Mouse (Mus musculus) liver, embryonic 13.5 days (tissue): ENCODE data around the gene Mog. TPM values are rescaled to one million over a fixed set of nuclear protein-coding genes. Genes with fewer than 3 reads are reported as not detected.
A peak's percentile ranks its signal among the peaks of the same experiment; 100 is the strongest.
"Not testable (repeated sequence)": the region's sequence is repeated elsewhere in the genome, so short reads cannot be mapped to it uniquely, and the experiment has no call there.

ENCODE experiments used
- ATAC-seq: fragments of 200-750 bp; cut with Nextera tagmentation; 2 replicates; pipeline ENCODE4 v1.8.0; 2017; ENCODE audit warnings: low read depth, mild to moderate bottlenecking, moderate number of reproducible peaks, moderate library complexity
- DNase-seq: peaks from one replicate; pipeline ENCODE4 v3.0.0; 2022
- H3K27ac ChIP-seq: fragments of 300-500 bp; sonication (generic); 2 replicates; pipeline ENCODE4 v1.5.1; 2015; ENCODE audit warnings: moderate library complexity, mild to moderate bottlenecking, inconsistent platforms
- H3K27me3 ChIP-seq: fragments of 300-500 bp; sonication (generic); 2 replicates; pipeline ENCODE4 v1.6.1; 2015; ENCODE audit warnings: mild to moderate bottlenecking, inconsistent platforms
- H3K36me3 ChIP-seq: fragments of 300-500 bp; sonication (generic); 2 replicates; pipeline ENCODE4 v1.6.1; 2015; ENCODE audit warnings: mild to moderate bottlenecking, inconsistent platforms
- H3K4me1 ChIP-seq: fragments of 300-500 bp; sonication (generic); replicated peaks from 2 replicates; pipeline ENCODE4 v1.6.1; 2015; ENCODE audit warnings: inconsistent platforms
- H3K4me2 ChIP-seq: fragments of 300-500 bp; sonication (generic); 2 replicates; pipeline ENCODE4 v1.6.1; 2015; ENCODE audit warnings: inconsistent platforms, mild to moderate bottlenecking, moderate library complexity
- H3K4me3 ChIP-seq: fragments of 300-500 bp; sonication (generic); replicated peaks from 2 replicates; pipeline ENCODE4 v1.5.1; 2015; ENCODE audit warnings: mild to moderate bottlenecking, inconsistent platforms
- H3K9ac ChIP-seq: fragments of 300-500 bp; sonication (generic); 2 replicates; pipeline ENCODE4 v1.6.1; 2015; ENCODE audit warnings: mild to moderate bottlenecking, inconsistent platforms
- H3K9me3 ChIP-seq: fragments of 300-500 bp; sonication (generic); replicated peaks from 2 replicates; pipeline ENCODE4 v1.6.1; 2016; ENCODE audit warnings: inconsistent platforms
- WGBS: fragments of 180-500 bp; shearing (Covaris S2); methylation state at CpG from one replicate; pipeline ENCODE4 v1.1.7; 2015; ENCODE audit not compliant: insufficient replicate concordance; 5-methylcytosine and 5-hydroxymethylcytosine counted together
- polyA plus RNA-seq: library from polyadenylated mRNA; unstranded; fragments of >200 nt; fragmentation: Nextera tagmentation; extraction: Ambion mirVana; gene quantifications from 2 replicates; pipeline ENCODE4 v1.2.1, GENCODE M21; 2015

Mog gene
- polyA plus RNA-seq, 1 experiment from 2014 or later: not detected

GRCm38 (mm10) chr17:37008161-37008560 is 15.0 kb downstream of the Mog start:
- Histone ChIP-seq H3K9me3 (no peaks in the 10 kb centered on the region), H3K9ac (no peak overlapping the region), H3K36me3 (no peaks in the 10 kb centered on the region), H3K27me3 (peaks cover 14% of the 10 kb centered on the region), H3K4me3 (no peak overlapping the region), H3K4me2 (no peak overlapping the region), H3K4me1 (no peaks in the 10 kb centered on the region), H3K27ac (no peak overlapping the region)
- WGBS: 72% methylated on average over 6 of the region's 6 CpGs
- no peak for DNase-seq
- ATAC-seq: no peak

DNA sequence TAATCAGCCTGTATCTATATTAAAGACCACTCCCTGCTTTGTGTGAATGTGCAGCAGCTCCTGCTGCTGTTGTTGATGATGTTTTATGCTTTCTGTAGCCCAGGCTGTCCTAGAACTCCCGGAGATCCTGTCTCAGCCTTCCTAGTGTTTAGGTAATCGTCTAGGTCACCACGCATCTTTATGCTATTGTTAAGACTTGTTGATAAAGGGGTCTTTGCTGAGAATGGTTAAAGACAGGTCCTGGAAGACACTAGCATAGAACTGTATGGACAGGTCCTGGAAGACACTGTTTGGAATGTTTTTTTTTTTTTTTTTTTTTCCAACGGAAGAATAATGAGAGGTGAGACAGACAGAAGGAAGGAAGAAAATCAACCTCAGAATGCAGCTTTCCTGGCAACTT is 19.8 kb downstream of the Mog start:
- ATAC-seq (no peak), DNase-seq (no peak)
- Histone ChIP-seq H3K4me3 (peak overlapping the region; percentile 53), H3K4me2 (peak overlapping the region; percentile 55), H3K9ac (no peak overlapping the region), H3K27ac (no peak overlapping the region), H3K4me1 (no peaks in the 10 kb centered on the region), H3K9me3 (no peaks in the 10 kb centered on the region), H3K27me3 (peaks cover 26% of the 10 kb centered on the region), H3K36me3 (no peaks in the 10 kb centered on the region)
- WGBS: 42% methylated on average over 4 of the region's 4 CpGs

- 2% methylated on average over 49 of the region's 49 CpGs for WGBS
- H3K9me3 ChIP-seq: no peaks in the 10 kb centered on the region
- H3K27me3 ChIP-seq: peaks cover 26% of the 10 kb centered on the region
- DNase-seq: no peak
- H3K27ac ChIP-seq: no peak overlapping the region
- H3K9ac ChIP-seq: peak overlapping the region; percentile 54
- H3K4me1 ChIP-seq: no peaks in the 10 kb centered on the region
- peak; percentile 36; the same call in 1 of the 2 replicates for ATAC-seq
- H3K4me2 ChIP-seq: peak overlapping the region; percentile 55
- no peaks in the 10 kb centered on the region for H3K36me3 ChIP-seq
- peak overlapping the region; percentile 53 for H3K4me3 ChIP-seq
Measured at GRCm38 (mm10) chr17:37002364-37003330, 20.6 kb downstream of the Mog start.

- H3K9ac ChIP-seq: no peak within 1 kb of the TSS
- H3K4me3 ChIP-seq: no peak within 1 kb of the TSS
- 71% methylated on average over 7 of the region's 7 CpGs for WGBS
- no peak within 1 kb of the TSS for H3K4me2 ChIP-seq
- H3K9me3 ChIP-seq: no peaks in the 10 kb centered on the region
- DNase-seq: no peak
- no peak within 1 kb of the TSS for H3K27ac ChIP-seq
- H3K27me3 ChIP-seq: peaks cover 26% of the 10 kb centered on the region
- no peaks in the 10 kb centered on the region for H3K4me1 ChIP-seq
- H3K36me3 ChIP-seq: no peaks in the 10 kb centered on the region
- ATAC-seq: no peak
Measured at GRCm38 (mm10) chr17:37000863-37001262, 22.3 kb downstream of the Mog start, which contains the start of gene Zfp57. TSS of gene Zfp57 (plus strand) at chr17:37001163.

DNA sequence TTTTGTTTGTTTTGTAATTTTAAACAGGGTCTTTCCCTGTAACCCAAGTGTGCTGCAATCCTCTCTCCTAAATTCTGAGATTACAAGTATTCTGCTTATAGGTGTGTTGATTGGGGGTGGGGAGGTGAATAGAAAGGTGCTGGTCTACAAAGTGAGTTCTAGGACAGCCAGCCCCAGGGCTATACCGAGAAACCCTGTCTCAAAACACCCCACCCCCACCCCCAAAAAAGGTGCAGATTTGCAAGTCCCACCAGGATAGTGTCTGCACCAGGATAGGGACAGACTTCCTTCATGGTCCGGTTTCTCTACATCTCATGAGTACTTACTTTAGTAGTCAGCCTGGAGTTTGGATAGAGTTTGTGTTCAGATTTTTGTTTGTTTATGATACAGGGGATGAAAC is 24.7 kb downstream of the Mog start:
- no peak overlapping the region for H3K27ac ChIP-seq
- H3K4me3 ChIP-seq: no peak overlapping the region
- H3K4me2 ChIP-seq: no peak overlapping the region
- no peaks in the 10 kb centered on the region for H3K4me1 ChIP-seq
- H3K9me3 ChIP-seq: no peaks in the 10 kb centered on the region
- H3K36me3 ChIP-seq: no peaks in the 10 kb centered on the region
- ATAC-seq (no peak), DNase-seq (no peak)
- WGBS: 46% methylated on average over 2 of the region's 2 CpGs
- no peak overlapping the region for H3K9ac ChIP-seq
- H3K27me3 ChIP-seq: peaks cover 15% of the 10 kb centered on the region

GRCm38 (mm10) chr17:36997033-36997735 is 26.0 kb downstream of the Mog start:
- H3K9me3 ChIP-seq: no peaks in the 10 kb centered on the region
- DNase-seq (no peak), ATAC-seq (no peak)
- H3K4me3 ChIP-seq: no peak overlapping the region
- H3K27ac ChIP-seq: no peak overlapping the region
- no peaks in the 10 kb centered on the region for H3K4me1 ChIP-seq
- no peak overlapping the region for H3K4me2 ChIP-seq
- no peak overlapping the region for H3K9ac ChIP-seq
- 21% methylated on average over 7 of the region's 7 CpGs for WGBS
- no peaks in the 10 kb centered on the region for H3K36me3 ChIP-seq
- H3K27me3 ChIP-seq: peaks cover 3% of the 10 kb centered on the region; the same call in 1 of the 2 replicates

DNA sequence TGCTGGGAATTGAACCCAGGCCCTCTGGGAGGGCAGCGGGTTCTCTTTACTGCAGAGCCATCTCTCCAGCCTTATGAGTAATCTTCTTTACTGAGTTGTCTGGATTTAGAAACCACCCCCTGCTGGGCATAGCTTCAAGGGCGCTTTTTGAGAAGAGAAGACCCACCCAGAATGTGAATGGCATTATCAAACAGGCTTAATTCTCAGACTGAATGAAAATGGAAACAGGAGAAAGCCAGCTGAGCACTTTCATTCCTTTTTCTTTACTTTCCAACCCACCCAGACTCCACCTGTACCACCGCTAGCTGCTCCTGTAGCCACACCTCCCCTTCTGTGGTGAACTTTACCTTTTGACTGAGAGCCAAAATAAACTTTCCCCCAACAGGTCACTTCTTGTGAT is 27.8 kb downstream of the Mog start:
- H3K9ac ChIP-seq: no peak overlapping the region

GRCm38 (mm10) chr17:36994528-36994927 is 28.7 kb downstream of the Mog start:
- Histone ChIP-seq H3K9ac (no peak overlapping the region), H3K4me3 (no peak overlapping the region), H3K27ac (no peak overlapping the region), H3K27me3 (peaks cover 5% of the 10 kb centered on the region), H3K9me3 (no peaks in the 10 kb centered on the region), H3K4me1 (no peaks in the 10 kb centered on the region), H3K36me3 (no peaks in the 10 kb centered on the region), H3K4me2 (no peak overlapping the region)
- no peak for DNase-seq
- no peak for ATAC-seq
- WGBS: 64% methylated on average over 2 of the region's 2 CpGs

More for the DNA sequence above, 27.8 kb downstream of the Mog start:
- no peak for ATAC-seq
- no peaks in the 10 kb centered on the region for H3K9me3 ChIP-seq
- DNase-seq: no peak
- H3K4me3 ChIP-seq: no peak overlapping the region
- no peak overlapping the region for H3K27ac ChIP-seq
- no peaks in the 10 kb centered on the region for H3K36me3 ChIP-seq
- WGBS: 61% methylated on average over 3 of the region's 3 CpGs
- H3K4me2 ChIP-seq: no peak overlapping the region
- no peaks in the 10 kb centered on the region for H3K27me3 ChIP-seq
- no peaks in the 10 kb centered on the region for H3K4me1 ChIP-seq

- ATAC-seq (no peak), DNase-seq (no peak)
- H3K9me3 ChIP-seq: no peaks in the 10 kb centered on the region
- no peaks in the 10 kb centered on the region for H3K4me1 ChIP-seq
- WGBS: 58% methylated on average over 4 of the region's 4 CpGs
- no peak overlapping the region for H3K27ac ChIP-seq
- H3K4me2 ChIP-seq: no peak overlapping the region
- H3K27me3 ChIP-seq: peaks cover 12% of the 10 kb centered on the region
- H3K4me3 ChIP-seq: no peak overlapping the region
- H3K9ac ChIP-seq: no peak overlapping the region
- no peaks in the 10 kb centered on the region for H3K36me3 ChIP-seq
Measured at GRCm38 (mm10) chr17:36993770-36994325, 29.4 kb downstream of the Mog start.

DNA sequence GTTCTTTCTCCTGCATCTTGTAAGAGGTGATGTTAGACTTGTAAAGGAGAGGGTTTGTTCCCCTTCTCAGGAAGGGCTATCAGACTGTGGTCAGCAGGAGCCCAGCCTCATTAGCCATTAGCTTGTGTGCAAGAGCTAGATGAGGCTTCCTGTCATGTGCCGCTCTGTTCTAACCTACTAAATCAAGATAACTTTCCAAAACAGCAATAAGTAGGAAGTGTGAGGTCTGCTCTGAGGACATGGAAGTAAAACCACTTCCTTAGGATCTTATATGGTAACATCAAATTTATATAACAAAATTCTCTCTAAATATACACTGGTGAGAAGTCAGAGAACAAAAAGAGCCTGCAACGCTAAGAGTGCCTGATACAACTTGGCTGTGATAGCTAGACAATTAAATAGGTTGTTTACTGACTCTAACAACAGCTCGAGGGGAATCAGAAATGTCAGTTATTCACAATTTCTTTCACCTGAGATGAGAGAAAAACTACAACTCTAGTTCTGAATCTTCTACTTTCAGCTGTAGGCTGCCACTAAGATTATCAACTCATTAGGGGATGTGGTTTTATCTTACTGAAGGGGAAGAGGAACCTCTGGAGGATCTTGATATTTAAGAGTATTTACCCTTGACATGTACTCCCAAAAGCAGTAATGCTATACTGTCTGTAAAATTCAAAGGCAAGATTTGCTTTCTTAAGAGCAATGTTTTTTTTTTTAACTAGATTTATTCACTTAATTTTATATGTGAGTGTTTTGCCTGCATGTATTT is 30.7 kb downstream of the Mog start:
- peaks cover 25% of the 10 kb centered on the region for H3K27me3 ChIP-seq
- H3K4me1 ChIP-seq: no peaks in the 10 kb centered on the region
- H3K36me3 ChIP-seq: no peaks in the 10 kb centered on the region
- H3K4me3 ChIP-seq: no peak overlapping the region
- WGBS: 11% methylated on average over 3 of the region's 3 CpGs
- H3K9ac ChIP-seq: no peak overlapping the region
- no peak for ATAC-seq
- H3K4me2 ChIP-seq: no peak overlapping the region
- H3K27ac ChIP-seq: no peak overlapping the region
- no peak for DNase-seq
- H3K9me3 ChIP-seq: no peaks in the 10 kb centered on the region

DNA sequence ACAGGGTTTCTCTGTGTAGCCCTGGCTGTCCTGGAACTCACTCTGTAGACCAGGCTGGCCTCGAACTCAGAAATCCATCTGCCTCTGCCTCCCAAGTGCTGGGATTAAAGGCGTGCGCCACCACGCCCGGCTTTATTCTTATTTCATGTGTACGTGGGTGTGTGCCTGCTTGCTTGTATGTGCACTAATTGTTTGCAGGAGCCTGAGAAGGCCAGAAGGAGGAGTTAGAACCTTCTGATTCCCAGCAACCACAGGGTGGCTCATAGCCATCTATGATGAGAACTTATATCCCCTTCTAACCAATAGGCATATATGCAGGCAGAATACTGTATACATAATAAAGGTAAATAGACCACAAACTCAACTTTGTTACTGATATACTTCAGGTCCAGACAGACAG is 32.6 kb downstream of the Mog start:
- H3K4me1 ChIP-seq, DNase-seq, H3K9ac ChIP-seq, H3K4me3 ChIP-seq, H3K4me2 ChIP-seq, H3K36me3 ChIP-seq, ATAC-seq, H3K27ac ChIP-seq, H3K9me3 ChIP-seq: not testable (repeated sequence)
- 79% methylated on average over 6 of the region's 6 CpGs for WGBS
- peaks cover 38% of the 10 kb centered on the region for H3K27me3 ChIP-seq
